Mouse (Mus musculus) central nervous system, embryonic 14 days (tissue): Measurements from ENCODE around the gene Defa37. TPM values are rescaled to one million over a fixed set of nuclear protein-coding genes. Genes with fewer than 3 reads are reported as not detected.

Source experiments
- polyA plus RNA-seq: library from polyadenylated mRNA; depleted of rRNA; stranded (reverse); fragments of >200 nt; gene quantifications from 2 replicates; pipeline ENCODE4 v1.2.3, GENCODE M21; 2012; rRNA removed

Defa37 gene
- polyA plus RNA-seq = not detected in 2 replicates

DNA sequence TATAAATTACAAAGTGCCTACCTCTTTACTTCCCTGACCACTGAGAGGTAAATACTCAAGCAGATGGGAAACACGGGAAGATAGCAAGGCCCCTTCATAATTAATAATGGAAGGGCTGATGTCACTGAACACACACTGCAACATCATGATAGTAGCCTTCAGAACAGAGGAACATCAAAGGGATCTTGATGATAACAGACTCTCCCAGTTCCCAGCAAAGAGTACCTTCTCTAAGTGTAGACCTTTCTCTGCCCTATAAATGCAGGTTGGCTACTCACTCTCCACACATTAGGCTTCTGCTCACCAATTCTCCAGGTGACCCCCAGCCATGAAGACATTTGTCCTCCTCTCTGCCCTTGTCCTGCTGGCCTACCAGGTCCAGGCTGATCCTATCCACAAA, at the start of gene Defa37:
TSS of gene Defa37 (plus strand) at position 301 of the 400 bp plus-strand sequence.

DNA sequence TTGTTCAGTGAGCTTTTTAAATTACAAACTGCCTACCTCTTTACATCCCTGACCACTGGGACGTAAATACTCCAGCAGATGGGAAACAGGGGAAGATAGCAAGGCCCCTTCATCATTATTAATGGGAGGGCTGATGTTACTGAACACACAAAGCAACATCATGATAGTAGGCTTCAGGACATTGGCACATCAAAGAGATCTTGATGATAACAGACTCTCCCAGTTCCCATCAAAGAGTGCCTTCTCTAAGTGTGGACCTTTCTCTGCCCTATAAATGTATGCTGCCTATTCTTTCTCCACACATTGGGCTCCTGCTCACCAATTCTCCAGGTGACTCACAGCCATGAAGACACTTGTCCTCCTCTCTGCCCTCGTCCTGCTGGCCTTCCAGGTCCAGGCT, 36.5 kb upstream of the Defa37 start, which contains the start of gene Defa32:
TSS of gene Defa32 (plus strand) at position 301 of the 400 bp plus-strand sequence.

DNA sequence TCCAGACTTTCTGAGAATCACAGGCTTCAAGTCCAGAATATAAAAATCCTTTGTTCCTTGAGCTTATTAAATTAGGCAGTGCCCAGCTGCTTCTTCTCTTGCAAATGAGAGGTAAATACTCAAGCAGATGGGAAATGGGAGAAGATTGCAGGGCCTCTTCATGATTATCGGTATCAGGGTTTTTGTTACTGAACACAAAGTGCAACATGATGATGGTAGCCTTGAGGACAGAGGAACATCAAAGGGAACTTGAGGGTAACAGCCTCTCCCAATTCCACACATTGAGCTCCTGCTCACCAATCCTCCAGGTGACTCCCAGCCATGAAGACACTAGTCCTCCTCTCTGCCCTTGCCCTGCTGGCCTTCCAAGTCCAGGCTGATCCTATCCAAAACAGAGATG, 17.5 kb downstream of the Defa37 start, which contains the start of gene Defa28:
TSS of gene Defa28 (plus strand) at position 301 of the 400 bp plus-strand sequence.

DNA sequence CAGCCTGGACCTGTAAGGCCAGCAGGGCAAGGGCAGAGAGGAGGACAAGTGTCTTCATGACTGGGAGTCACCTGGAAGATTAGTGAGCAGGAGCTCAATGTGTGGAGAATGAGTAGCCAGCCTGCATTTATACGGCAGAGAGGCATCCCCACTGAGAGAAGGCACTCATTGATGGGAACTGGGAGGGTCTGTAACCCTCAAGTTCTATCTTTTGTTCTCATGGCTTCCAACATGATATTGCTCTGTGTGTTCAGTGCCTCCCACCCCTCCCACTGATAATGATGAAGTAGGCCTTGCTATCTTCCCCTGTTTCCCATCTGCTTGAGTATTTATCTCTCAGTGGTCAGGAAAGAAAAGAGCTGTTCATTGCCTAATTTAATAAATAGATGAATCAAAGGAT, 29.2 kb downstream of the Defa37 start, which contains the start of gene Gm7861:
TSS of gene Gm7861 (minus strand) at position 101 of the 400 bp plus-strand sequence.

Other genes with a start within 250 kb of the Defa37 start
- gene Defa27, start 249.8 kb upstream of the Defa37 start, polyA plus RNA-seq = not detected in 2 replicates
- gene Defa29, start 238.4 kb upstream of the Defa37 start, polyA plus RNA-seq = not detected in 2 replicates
- gene Defa2, start 186.9 kb upstream of the Defa37 start, polyA plus RNA-seq = not detected in 2 replicates
- gene Defa33, start 173.6 kb upstream of the Defa37 start, polyA plus RNA-seq = not detected in 2 replicates
- not detected in 2 replicates for gene Defa36, start 138.0 kb upstream of the Defa37 start, polyA plus RNA-seq
- not detected in 2 replicates for gene Gm7849, start 108.8 kb upstream of the Defa37 start, polyA plus RNA-seq
- not detected in 2 replicates for gene Defa20, start 56.1 kb upstream of the Defa37 start, polyA plus RNA-seq
- not detected in 2 replicates for gene Defa32, start 36.4 kb upstream of the Defa37 start, polyA plus RNA-seq
- not detected in 2 replicates for gene Defa28, start 17.6 kb downstream of the Defa37 start, polyA plus RNA-seq
- gene Gm7861, start 29.1 kb downstream of the Defa37 start, polyA plus RNA-seq = not detected in 2 replicates
- not detected in 2 replicates for gene Defa26, start 52.8 kb downstream of the Defa37 start, polyA plus RNA-seq
- gene Defa17, start 90.4 kb downstream of the Defa37 start, polyA plus RNA-seq = not detected in 2 replicates
- not detected in 2 replicates for gene Defa34, start 100.4 kb downstream of the Defa37 start, polyA plus RNA-seq
- gene AY761184, start 138.3 kb downstream of the Defa37 start, polyA plus RNA-seq = not detected in 2 replicates
- gene Defa24, start 169.1 kb downstream of the Defa37 start, polyA plus RNA-seq = not detected in 2 replicates